Mouse (Mus musculus) c-Kit-positive CD71-negative TER-119-negative erythroid progenitor cells, embryonic 14.5 days (primary cell): ENCODE data around the gene Itpr2.

Source experiments
- DNase-seq: peaks from one replicate; pipeline ENCODE4 v3.0.0-alpha.2; 2013; ENCODE audit warnings: low read depth

The Itpr2 gene

DNA sequence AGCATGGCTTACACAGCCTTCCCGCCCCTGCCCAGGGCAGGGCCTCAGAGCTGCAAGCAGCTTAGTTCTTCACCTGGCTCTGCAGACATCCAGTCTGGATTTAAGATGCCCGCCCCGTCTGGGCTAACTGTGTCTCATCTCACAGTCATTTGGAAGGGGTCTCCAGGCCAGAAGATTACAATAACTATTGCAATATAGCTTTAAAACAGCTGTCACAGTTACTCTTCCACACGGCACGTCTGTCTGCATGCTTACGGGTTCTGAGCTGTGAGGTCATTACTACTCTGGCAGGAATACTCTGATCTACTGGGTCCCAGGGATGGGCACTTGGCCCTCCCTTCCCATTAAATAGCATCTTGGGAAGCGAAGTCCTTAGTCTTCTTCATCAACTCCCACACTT is 393.3 kb downstream of the Itpr2 start:
- no peak for DNase-seq

DNA sequence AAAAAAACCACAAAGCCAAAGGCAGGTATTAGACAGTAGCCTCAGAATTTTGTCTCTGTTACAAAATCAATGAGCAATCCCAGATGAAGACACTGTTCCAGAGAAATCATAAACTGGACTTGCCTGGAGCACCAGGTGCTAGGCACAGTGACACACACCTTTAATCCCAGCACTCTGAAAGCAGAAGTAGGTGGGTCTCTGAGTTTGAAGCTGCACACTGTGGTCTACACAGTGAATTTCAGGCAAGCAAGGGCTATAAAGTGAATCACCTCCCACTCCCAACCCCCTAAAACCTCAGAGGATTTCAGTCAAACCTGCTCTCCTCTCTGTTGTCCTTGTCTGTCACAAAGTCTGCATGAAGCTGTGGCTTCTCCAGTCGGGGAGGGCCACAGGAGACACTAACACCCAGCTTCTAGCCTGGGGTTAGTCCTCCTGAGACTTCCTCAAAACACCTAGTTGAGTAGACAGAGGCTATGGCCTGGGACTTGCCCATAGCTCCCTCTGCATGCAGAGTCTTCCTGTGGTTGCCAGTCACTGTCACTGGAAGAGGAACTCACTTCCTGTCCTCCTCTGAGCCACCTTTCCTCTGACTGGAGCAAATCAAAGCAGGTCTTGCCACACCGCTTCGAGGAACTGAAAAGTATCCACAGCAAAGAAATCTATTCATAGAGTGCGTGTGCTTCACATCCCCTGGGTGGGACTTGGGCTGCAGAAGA is 394.7 kb downstream of the Itpr2 start:
- peak; percentile 12 for DNase-seq

DNA sequence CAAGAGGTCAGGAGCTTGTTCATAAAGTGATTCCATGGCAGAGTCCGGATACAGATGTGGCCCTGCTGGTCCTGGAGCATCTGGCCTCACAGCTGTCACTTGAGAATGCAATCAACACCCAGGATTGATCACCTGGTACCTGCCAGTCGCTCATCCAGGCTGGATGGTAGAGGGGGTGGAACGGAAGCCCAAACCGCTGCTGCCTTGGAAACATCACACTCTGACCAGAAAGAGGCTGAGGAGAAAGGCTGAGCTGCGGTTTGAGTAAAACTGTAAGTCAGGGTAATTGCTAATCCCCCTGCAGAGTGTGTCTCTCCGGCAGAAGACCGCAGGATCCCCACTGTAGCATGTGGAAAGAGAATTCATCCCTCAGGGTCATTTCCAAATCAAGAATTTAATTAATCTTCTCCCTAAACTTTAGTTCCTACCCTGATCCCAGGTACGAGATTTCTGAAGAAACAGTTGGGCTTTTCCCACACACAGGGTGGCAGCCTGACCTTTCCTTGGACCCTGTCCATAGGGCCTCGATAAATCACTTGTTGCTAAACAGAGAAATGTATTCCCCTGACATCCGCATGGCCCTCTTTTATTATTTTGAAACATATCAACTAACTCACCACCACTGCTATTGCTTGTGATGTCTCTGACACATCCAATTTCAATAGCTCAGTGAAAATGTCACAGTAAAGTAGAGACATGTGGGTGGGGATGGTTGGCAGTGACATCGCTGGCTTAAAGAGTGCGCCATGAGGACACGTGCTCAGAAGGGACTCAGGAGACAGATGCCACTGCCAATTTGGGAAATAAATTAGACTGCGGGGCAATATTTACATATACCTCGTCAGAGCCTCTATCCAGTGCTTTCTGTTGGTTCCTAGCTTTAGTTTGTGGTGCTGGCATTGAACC is 418.7 kb downstream of the Itpr2 start:
- no peak for DNase-seq

DNA sequence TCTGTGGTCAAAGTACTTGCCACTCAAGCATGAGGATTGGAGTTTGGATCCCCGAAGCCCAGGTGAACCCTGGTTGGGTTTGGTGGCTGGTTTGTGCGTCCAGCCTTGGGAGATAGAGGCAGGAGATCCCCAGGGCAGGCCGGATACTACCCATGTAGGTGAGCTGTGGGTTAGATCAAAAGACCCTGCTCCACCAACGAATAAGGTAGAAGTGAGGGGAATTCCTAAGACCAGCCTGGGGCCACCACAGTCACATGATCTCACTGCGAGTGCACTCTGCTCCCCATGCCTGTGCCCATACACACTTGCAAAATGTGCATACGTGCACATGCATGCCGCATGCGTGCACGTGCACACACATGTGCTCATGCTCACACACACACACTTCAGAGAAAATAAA is 419.5 kb downstream of the Itpr2 start:
- no peak for DNase-seq

DNA sequence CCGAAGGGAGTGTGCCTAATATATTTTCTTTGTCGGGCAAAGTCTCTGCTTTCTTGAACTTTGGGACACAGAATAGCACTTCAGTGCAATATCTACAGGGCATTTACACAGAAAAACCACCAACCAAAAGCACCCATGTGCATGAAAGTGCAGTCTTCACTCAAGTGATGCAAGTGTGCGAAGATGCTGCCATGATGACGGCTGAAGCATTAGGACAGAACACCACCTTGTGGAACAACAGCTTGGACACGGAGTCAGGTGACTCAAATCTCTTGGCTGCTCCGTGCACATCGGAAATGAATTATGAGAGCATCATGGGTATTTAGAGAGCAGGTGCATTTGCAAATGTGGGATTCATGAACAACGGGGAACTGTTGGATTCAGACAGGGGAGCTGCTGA is 420.4 kb downstream of the Itpr2 start:
- no peak for DNase-seq

DNA sequence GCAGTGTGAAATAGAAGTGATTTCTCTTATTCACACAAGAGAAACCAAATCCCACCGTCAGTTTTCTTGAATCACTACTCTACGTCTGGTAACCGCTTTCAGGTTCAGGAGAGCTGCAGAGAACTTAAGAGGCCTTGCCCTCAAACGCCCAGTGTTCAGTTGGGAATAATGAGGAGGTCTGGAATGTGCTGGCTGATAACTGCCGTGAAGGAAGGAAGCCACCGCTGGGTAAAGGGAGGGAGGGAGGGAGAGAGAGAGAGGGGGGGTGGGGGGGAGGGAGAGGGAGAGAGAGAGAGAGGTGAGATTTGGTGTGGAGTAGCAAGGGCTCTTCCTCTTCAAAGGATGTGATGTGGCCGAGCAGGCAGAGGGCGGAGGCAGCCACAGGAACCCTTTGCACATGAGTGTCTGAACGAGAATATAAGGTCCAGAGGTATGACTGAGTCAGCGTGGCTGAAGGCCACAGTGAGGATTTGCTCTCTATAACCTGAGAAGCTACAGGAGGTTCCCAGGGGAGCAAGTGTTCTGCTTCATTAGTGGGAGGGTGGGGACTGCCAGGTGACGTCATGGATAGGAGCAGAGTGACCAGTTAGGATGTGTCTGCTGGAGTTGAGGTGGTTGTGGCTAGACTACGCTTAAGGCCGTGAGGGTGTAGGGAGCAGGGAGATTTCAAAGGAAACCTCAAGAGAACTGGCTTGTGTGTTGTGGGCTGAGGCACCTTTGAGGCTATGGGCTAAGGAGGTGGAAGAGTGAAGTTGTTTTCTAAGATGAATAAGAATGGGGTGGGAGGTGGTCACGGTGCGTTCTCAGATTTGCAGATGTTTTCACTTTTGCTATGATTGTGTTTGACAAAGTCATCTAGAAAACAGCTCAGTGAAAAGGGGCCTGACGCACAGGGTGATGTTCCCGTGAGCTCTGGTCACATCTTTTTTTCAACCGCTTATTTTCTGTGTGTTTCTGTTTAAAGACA is 421.2 kb downstream of the Itpr2 start:
- DNase-seq = no peak

DNA sequence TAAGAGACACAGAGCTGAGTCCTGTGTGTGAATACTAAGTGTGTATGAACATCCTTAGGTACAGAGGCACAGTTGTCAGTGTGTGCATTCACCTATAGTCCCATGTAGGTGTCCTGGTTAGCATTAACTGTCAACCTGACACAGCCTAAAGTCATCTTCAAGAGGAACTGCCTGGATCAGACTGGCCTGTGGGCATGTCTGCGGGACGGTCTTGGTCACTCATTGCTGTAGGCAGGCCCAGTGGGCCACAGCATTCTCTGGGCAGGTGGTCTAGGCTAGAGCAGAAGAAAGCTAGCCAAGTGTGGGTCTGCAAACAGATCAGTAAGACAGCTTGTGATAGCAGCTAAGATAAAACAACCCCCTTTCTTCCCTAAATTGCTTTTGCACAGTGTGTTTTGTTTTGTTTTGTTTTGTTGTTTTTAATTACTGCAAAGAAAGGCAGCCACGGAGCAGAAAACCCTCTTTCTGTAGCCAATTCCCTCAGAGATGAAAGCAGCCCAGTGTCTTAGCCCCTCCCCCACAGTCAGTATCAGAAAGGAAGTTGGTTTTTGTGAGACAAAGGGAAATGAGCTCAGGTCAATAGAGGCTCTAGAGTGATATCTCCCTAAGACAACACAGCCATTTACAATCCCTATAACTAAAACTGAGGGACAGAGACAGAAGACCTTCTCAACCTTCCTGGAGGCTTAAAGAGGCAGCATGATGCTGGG is 422.1 kb downstream of the Itpr2 start:
- no peak for DNase-seq

DNA sequence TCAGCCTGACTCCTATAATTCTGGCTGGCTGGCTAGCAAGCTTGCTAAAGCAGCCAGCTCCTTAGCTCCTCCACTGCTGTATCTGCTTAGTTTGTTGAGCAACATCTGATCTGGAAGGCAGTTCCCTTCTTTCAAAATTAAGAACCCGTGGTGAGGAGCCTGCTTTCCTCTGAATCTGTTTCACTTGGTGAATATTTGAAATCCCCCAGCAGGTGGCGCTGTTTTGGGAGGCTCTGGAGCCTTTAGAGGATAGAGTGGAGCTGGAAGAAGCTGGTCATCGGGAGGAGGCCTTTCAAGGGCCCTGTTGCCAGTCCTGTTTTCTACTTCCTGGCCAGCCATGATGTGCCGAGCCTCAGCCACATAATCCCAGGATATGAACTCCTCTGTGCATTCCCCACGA is 422.8 kb downstream of the Itpr2 start:
- DNase-seq = peak; percentile 73

DNA sequence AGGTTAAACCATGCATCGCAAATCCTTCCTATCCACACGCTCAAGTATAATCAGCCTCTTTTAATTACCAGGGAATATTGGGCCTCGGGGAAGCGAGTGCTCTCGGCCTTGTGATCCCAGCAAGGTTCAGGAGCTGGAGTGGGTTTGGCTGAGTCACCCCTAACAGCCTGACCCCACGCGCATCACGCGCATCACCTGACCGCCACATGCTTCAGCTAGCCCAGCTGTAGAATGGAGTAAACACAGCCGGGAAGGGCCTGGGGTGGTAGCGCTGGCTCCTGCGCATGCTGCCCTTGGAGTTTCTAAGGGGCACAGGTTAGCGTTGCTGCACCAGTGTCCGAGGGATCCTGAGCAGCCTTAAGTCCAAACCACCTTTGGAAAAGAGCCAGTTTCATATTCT is 423.9 kb downstream of the Itpr2 start:
- no peak for DNase-seq

DNA sequence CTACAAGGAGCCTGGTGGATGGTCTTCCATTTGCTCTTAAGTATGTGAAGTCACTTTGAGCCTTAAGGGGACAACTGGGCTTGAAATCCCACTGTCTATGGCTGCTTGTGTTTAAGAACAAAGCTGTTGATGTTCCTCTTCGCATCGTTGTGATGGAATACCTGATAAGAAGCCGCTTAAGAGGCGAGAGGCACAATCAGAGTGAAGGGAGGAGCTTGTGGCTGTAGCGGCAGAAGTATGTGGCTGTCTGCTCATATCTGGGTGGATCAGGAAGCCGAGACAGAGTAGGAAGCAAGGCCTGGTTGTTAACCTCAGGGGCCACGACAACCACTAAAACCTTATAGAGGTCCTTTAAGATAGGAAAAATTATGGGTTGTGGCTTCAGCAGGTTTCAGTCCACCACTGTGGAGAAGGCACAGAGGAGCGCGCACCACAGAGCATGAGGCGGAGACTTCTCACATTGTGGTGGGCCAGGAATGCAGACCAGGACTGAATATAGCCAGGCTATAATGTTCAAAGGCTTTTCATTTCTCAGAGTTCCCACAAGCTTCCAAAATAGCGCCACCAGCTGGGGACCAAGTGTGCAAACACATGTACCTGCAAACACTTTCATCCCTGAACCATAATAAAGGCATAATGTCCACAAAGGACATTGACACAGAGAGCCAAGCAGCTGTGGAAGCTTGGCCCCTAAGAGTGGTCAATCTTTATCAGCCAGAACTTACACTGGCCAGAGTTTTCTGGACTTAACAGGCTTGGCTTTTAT is 424.7 kb downstream of the Itpr2 start:
- DNase-seq = no peak

DNA sequence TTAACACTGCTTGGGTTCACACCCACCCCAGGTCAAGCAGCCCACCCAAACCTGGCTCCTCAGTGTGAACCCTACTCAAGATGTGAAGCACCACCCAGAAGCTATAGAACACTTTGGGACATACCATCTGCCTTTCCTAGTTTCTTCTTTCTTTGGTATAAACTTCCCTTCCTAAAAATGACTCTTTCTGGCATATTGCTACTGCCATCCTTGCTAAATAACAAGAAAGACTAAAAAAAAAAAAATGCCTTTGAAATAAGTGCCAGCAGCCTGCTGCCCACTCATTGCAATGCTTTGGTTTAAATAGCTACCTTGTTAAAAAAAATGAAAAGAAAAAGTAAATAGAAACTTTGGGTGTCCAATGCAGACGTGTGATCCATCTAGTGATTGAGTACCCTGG is 429.2 kb downstream of the Itpr2 start:
- DNase-seq = no peak

DNA sequence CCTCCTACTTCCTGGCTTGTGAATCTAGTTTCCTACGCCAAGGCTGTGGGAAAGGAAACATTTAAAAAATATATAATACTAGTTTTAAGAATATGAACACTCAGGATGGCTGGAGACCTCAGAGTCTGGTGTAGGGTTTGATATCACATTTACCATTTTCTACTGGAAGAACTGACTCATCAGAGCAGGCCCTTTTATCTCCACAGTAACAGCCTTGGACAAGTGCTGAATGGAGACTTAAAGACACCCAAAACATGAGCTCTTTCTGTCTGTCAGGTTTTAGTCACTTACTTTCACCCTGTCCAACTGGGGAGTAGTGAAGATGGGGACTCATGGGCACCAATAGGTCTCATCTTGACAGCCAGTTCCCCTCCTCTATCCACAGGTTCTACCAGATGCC is 430.1 kb downstream of the Itpr2 start:
- DNase-seq = no peak
